Mouse (Mus musculus) kidney, embryonic 14.5 days (tissue): ENCODE measurements around the gene Dusp5. TPM values are rescaled to one million over a fixed set of nuclear protein-coding genes. Genes with fewer than 3 reads are reported as not detected.

Source experiments
- ATAC-seq: fragments of 200-750 bp; cut with Nextera tagmentation; 2 replicates; pipeline ENCODE4 v1.8.0; 2017; ENCODE audit warnings: moderate number of reproducible peaks, mild to moderate bottlenecking, moderate TSS enrichment, moderate library complexity; ENCODE audit not compliant: low FRiP score, low TSS enrichment
- H3K27ac ChIP-seq: fragments of 300-500 bp; sonication (generic); 2 replicates; pipeline ENCODE4 v1.5.1; 2014; ENCODE audit warnings: low read depth, mild to moderate bottlenecking, low read length, moderate library complexity, mixed read lengths
- H3K27me3 ChIP-seq: fragments of 300-500 bp; sonication (generic); 2 replicates; pipeline ENCODE4 v1.6.1; 2014; ENCODE audit warnings: mild to moderate bottlenecking, low read length; ENCODE audit not compliant: control insufficient read depth, insufficient read depth
- H3K36me3 ChIP-seq: fragments of 300-500 bp; sonication (generic); 2 replicates; pipeline ENCODE4 v1.6.1; 2014; ENCODE audit warnings: low read length, mixed read lengths; ENCODE audit not compliant: control insufficient read depth, insufficient read depth
- H3K4me1 ChIP-seq: fragments of 300-500 bp; sonication (generic); 2 replicates; pipeline ENCODE4 v1.6.1; 2014; ENCODE audit warnings: low read length, mixed read lengths; ENCODE audit not compliant: control insufficient read depth, insufficient read depth
- H3K4me2 ChIP-seq: fragments of 300-500 bp; sonication (generic); replicated peaks from 2 replicates; pipeline ENCODE4 v1.6.1; 2014; ENCODE audit warnings: low read depth, mild to moderate bottlenecking, low read length
- H3K4me3 ChIP-seq: fragments of 300-500 bp; sonication (generic); 2 replicates; pipeline ENCODE4 v1.5.1; 2014; ENCODE audit warnings: mild to moderate bottlenecking, low read length
- H3K9ac ChIP-seq: fragments of 300-500 bp; sonication (generic); 2 replicates; pipeline ENCODE4 v1.6.1; 2014; ENCODE audit warnings: low read depth, mild to moderate bottlenecking, low read length, moderate library complexity
- H3K9me3 ChIP-seq: fragments of 300-500 bp; sonication (generic); 2 replicates; pipeline ENCODE4 v1.6.1; 2016; ENCODE audit warnings: low read length; ENCODE audit not compliant: control insufficient read depth
- WGBS: fragments of 180-500 bp; shearing (Covaris S2); extraction: QIAGEN DNeasy Blood & Tissue Kit; methylation state at CpG from one replicate; pipeline ENCODE4 v1.1.7; 2014; 5-methylcytosine and 5-hydroxymethylcytosine counted together
- polyA plus RNA-seq: library from polyadenylated mRNA; unstranded; fragments of >200 nt; fragmentation: Nextera tagmentation; extraction: Ambion mirVana; gene quantifications from 2 replicates; pipeline ENCODE4 v1.2.1, GENCODE M21; 2014

Dusp5 gene
- polyA plus RNA-seq, 1 experiment from 2014 or later: 15.6 TPM

GRCm38 (mm10) chr19:53534757-53535410 lies 6.0 kb downstream of the Dusp5 start:
- WGBS: 68% methylated on average over 7 of the region's 7 CpGs
- H3K4me1 ChIP-seq: peaks cover 18% of the 10 kb centered on the region
- no peak for ATAC-seq
- no peak overlapping the region for H3K27ac ChIP-seq
- no peak overlapping the region for H3K4me2 ChIP-seq
- no peak overlapping the region for H3K4me3 ChIP-seq
- no peak overlapping the region for H3K9ac ChIP-seq
- no peaks in the 10 kb centered on the region for H3K9me3 ChIP-seq
- peaks cover 15% of the 10 kb centered on the region; the same call in 1 of the 2 replicates for H3K36me3 ChIP-seq
- no peaks in the 10 kb centered on the region for H3K27me3 ChIP-seq

- H3K36me3 ChIP-seq: peaks cover 17% of the 10 kb centered on the region; the same call in 1 of the 2 replicates
- H3K4me1 ChIP-seq: peaks cover 12% of the 10 kb centered on the region
- H3K4me3 ChIP-seq: no peak overlapping the region
- WGBS: 81% methylated on average over 6 of the region's 6 CpGs
- no peak overlapping the region for H3K9ac ChIP-seq
- H3K4me2 ChIP-seq: no peak overlapping the region
- ATAC-seq: no peak
- no peaks in the 10 kb centered on the region for H3K9me3 ChIP-seq
- H3K27me3 ChIP-seq: no peaks in the 10 kb centered on the region
- H3K27ac ChIP-seq: no peak overlapping the region
Observed at GRCm38 (mm10) chr19:53535421-53535820, 6.5 kb downstream of the Dusp5 start.

- Histone ChIP-seq H3K4me2 (no peak overlapping the region), H3K4me3 (no peak overlapping the region), H3K9ac (no peak overlapping the region), H3K4me1 (peaks cover 6% of the 10 kb centered on the region; the same call in 1 of the 2 replicates), H3K36me3 (peaks cover 22% of the 10 kb centered on the region; the same call in 1 of the 2 replicates), H3K27ac (no peak overlapping the region), H3K27me3 (no peaks in the 10 kb centered on the region), H3K9me3 (no peaks in the 10 kb centered on the region)
- ATAC-seq: no peak
- 92% methylated on average over 6 of the region's 6 CpGs for WGBS
Observed at GRCm38 (mm10) chr19:53536251-53536650, 7.3 kb downstream of the Dusp5 start.

GRCm38 (mm10) chr19:53536731-53537666 lies 8.1 kb downstream of the Dusp5 start:
- H3K4me2 ChIP-seq: no peak overlapping the region
- H3K27me3 ChIP-seq: no peaks in the 10 kb centered on the region
- H3K9ac ChIP-seq: no peak overlapping the region
- H3K27ac ChIP-seq: no peak overlapping the region
- H3K36me3 ChIP-seq: peaks cover 22% of the 10 kb centered on the region; the same call in 1 of the 2 replicates
- ATAC-seq: no peak
- peaks cover 6% of the 10 kb centered on the region; the same call in 1 of the 2 replicates for H3K4me1 ChIP-seq
- no peak overlapping the region for H3K4me3 ChIP-seq
- 79% methylated on average over 17 of the region's 17 CpGs for WGBS
- no peaks in the 10 kb centered on the region for H3K9me3 ChIP-seq

- 89% methylated on average over 11 of the region's 11 CpGs for WGBS
- Histone ChIP-seq H3K27ac (no peak overlapping the region), H3K4me3 (no peak overlapping the region), H3K27me3 (no peaks in the 10 kb centered on the region), H3K4me2 (no peak overlapping the region), H3K9ac (no peak overlapping the region), H3K9me3 (no peaks in the 10 kb centered on the region), H3K4me1 (no peaks in the 10 kb centered on the region; the same call in 1 of the 2 replicates), H3K36me3 (peaks cover 22% of the 10 kb centered on the region; the same call in 1 of the 2 replicates)
- no peak for ATAC-seq
Observed at GRCm38 (mm10) chr19:53538024-53538423, 9.1 kb downstream of the Dusp5 start.

- Histone ChIP-seq H3K9me3 (no peaks in the 10 kb centered on the region), H3K27me3 (no peaks in the 10 kb centered on the region), H3K4me1 (no peaks in the 10 kb centered on the region), H3K9ac (no peak overlapping the region; the same call in 1 of the 2 replicates), H3K4me2 (no peak overlapping the region), H3K27ac (no peak overlapping the region), H3K36me3 (peaks cover 22% of the 10 kb centered on the region; the same call in 1 of the 2 replicates), H3K4me3 (no peak overlapping the region)
- 61% methylated on average over 5 of the region's 5 CpGs for WGBS
- no peak for ATAC-seq
Observed at GRCm38 (mm10) chr19:53538796-53539195, 9.9 kb downstream of the Dusp5 start.

GRCm38 (mm10) chr19:53539296-53539695 lies 10.4 kb downstream of the Dusp5 start:
- no peaks in the 10 kb centered on the region for H3K9me3 ChIP-seq
- H3K27ac ChIP-seq: no peak overlapping the region
- no peak overlapping the region for H3K4me2 ChIP-seq
- no peak overlapping the region for H3K4me3 ChIP-seq
- H3K36me3 ChIP-seq: peaks cover 22% of the 10 kb centered on the region; the same call in 1 of the 2 replicates
- no peak for ATAC-seq
- no peak overlapping the region for H3K9ac ChIP-seq
- no peaks in the 10 kb centered on the region for H3K4me1 ChIP-seq
- no peaks in the 10 kb centered on the region for H3K27me3 ChIP-seq
- 36% methylated on average over 3 of the region's 3 CpGs for WGBS

GRCm38 (mm10) chr19:53543602-53544001 lies 14.7 kb downstream of the Dusp5 start:
- Histone ChIP-seq H3K4me3 (no peak overlapping the region), H3K36me3 (peaks cover 11% of the 10 kb centered on the region; the same call in 1 of the 2 replicates), H3K4me1 (no peaks in the 10 kb centered on the region; the same call in 1 of the 2 replicates), H3K27ac (no peak overlapping the region), H3K9me3 (no peaks in the 10 kb centered on the region), H3K4me2 (no peak overlapping the region), H3K9ac (no peak overlapping the region), H3K27me3 (no peaks in the 10 kb centered on the region)
- WGBS: 15% methylated on average over 5 of the region's 5 CpGs
- no peak for ATAC-seq
